Comparison of ENCODE assay signal across 26 mouse cellular contexts in the genomic region with DNA sequence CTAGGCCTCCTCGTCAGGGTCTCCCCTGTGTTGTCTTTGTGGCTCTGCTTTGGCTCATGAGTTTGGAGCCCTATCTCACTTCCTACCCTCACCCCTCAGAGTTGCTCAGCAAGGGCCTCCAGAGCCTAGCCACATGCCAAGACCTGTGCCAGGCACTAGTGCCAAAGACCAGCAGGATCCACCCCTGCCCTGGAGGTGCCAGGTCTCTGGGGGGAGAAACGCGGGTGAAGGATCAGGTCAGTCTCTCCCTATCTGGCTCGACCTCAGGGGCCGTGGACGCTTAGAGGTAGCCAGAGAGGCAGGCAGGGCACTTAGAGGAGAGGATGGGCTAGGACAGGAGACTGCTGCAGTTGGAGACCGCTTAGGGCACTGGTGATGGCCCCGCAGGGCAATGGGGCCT.
DNase-seq lines count a peak whose midpoint lies in the region; ATAC-seq lines count a peak whose summit lies in the region.
"Had no signal": no experiment of that assay in that cellular context is flagged by ENCODE, and none has a peak within 500 bp of the region (broad histone marks: within the 10 kb centered on the region; RNA-seq: fewer than 3 reads in every experiment).

No protein-coding gene starts in this region.

- no peak overlapping the region for H3K4me2 ChIP-seq in forebrain, embryonic 12.5 days
- H3K4me2 ChIP-seq in hindbrain, embryonic 14.5 days (replicated peaks) = no peak overlapping the region
- H3K4me2 ChIP-seq: embryonic facial prominence, embryonic 12.5 days; hindbrain, embryonic 12.5 days; limb, embryonic 12.5 days; liver, embryonic 15.5 days; lung, embryonic 14.5 days; midbrain, embryonic 15.5 days; neural tube, embryonic 15.5 days had no signal

- peaks cover 54% of the 10 kb centered on the region for H3K36me3 ChIP-seq in forebrain, embryonic 10.5 days (replicated peaks)
- peaks cover 36% of the 10 kb centered on the region for H3K36me3 ChIP-seq in forebrain, embryonic 12.5 days (replicated peaks)
- peaks cover 49% of the 10 kb centered on the region for H3K36me3 ChIP-seq in hindbrain, embryonic 10.5 days
- H3K36me3 ChIP-seq in hindbrain, embryonic 14.5 days (replicated peaks; ENCODE audit: control insufficient read depth, insufficient read depth) = no peaks in the 10 kb centered on the region
- H3K36me3 ChIP-seq: G1E; liver, embryonic 15.5 days; neural tube, embryonic 15.5 days had no signal

- H3K9me3 ChIP-seq in forebrain, embryonic 10.5 days = no peaks in the 10 kb centered on the region
- H3K9me3 ChIP-seq in forebrain, embryonic 12.5 days = no peaks in the 10 kb centered on the region
- H3K9me3 ChIP-seq in hindbrain, embryonic 10.5 days = no peaks in the 10 kb centered on the region
- no peaks in the 10 kb centered on the region for H3K9me3 ChIP-seq in hindbrain, embryonic 14.5 days (ENCODE audit: control insufficient read depth, low read length)
- H3K9me3 ChIP-seq: embryonic facial prominence, embryonic 12.5 days; hindbrain, embryonic 12.5 days; limb, embryonic 12.5 days; liver, embryonic 15.5 days; midbrain, embryonic 10.5 days; midbrain, embryonic 15.5 days; neural tube, embryonic 15.5 days had no signal

- H3K27me3 ChIP-seq in forebrain, embryonic 10.5 days (ENCODE audit: poor library complexity, severe bottlenecking) = no peaks in the 10 kb centered on the region
- H3K27me3 ChIP-seq in forebrain, embryonic 12.5 days = no peaks in the 10 kb centered on the region
- H3K27me3 ChIP-seq in hindbrain, embryonic 10.5 days (ENCODE audit: insufficient read depth, poor library complexity, severe bottlenecking) = no peaks in the 10 kb centered on the region
- H3K27me3 ChIP-seq in hindbrain, embryonic 14.5 days (ENCODE audit: control insufficient read depth, insufficient read depth, low read length) = no peaks in the 10 kb centered on the region
- H3K27me3 ChIP-seq: embryonic facial prominence, embryonic 12.5 days; hindbrain, embryonic 12.5 days; limb, embryonic 12.5 days; liver, embryonic 15.5 days; midbrain, embryonic 15.5 days; neural tube, embryonic 15.5 days had no signal

- peak; percentile 72 for DNase-seq in adrenal gland, postnatal 14 days
- DNase-seq in adrenal gland, postnatal 25 days = no peak
- DNase-seq in forebrain, embryonic 10.5 days (ENCODE audit: extremely low spot score, low spot score) = no peak
- no peak for DNase-seq in hindbrain, embryonic 10.5 days (ENCODE audit: low spot score)
- DNase-seq in hindbrain, embryonic 14.5 days (ENCODE audit: low spot score) = no peak
- no peak for DNase-seq in urinary bladder, postnatal 36 days (ENCODE audit: low spot score in 2 of 2)
- DNase-seq: adrenal gland, postnatal 36 days; gastrocnemius, postnatal 10 days; kidney, adult 11 months; kidney, postnatal 25 days; lung, embryonic 14.5 days; lung, postnatal 14 days; retina, postnatal 1 day; right cerebral cortex, postnatal 14 days; thymus, postnatal 14 days had no signal

- peaks cover 36% of the 10 kb centered on the region for H3K4me1 ChIP-seq in forebrain, embryonic 10.5 days
- H3K4me1 ChIP-seq in forebrain, embryonic 12.5 days = peaks cover 22% of the 10 kb centered on the region
- peaks cover 69% of the 10 kb centered on the region for H3K4me1 ChIP-seq in hindbrain, embryonic 10.5 days (replicated peaks)
- H3K4me1 ChIP-seq in hindbrain, embryonic 14.5 days (replicated peaks; ENCODE audit: control insufficient read depth, insufficient read depth, low read length) = peaks cover 25% of the 10 kb centered on the region

- no peak overlapping the region for H3K9ac ChIP-seq in forebrain, embryonic 12.5 days
- no peak overlapping the region for H3K9ac ChIP-seq in hindbrain, embryonic 14.5 days
- H3K9ac ChIP-seq: embryonic facial prominence, embryonic 12.5 days; hindbrain, embryonic 12.5 days; limb, embryonic 12.5 days; liver, embryonic 15.5 days; lung, embryonic 14.5 days; midbrain, embryonic 15.5 days; neural tube, embryonic 15.5 days had no signal

- H3K4me3 ChIP-seq in forebrain, embryonic 10.5 days = no peak overlapping the region
- H3K4me3 ChIP-seq in forebrain, embryonic 12.5 days (replicated peaks) = no peak overlapping the region
- no peak overlapping the region for H3K4me3 ChIP-seq in hindbrain, embryonic 10.5 days
- no peak overlapping the region for H3K4me3 ChIP-seq in hindbrain, embryonic 14.5 days (replicated peaks; ENCODE audit: low read length)
- H3K4me3 ChIP-seq: embryonic facial prominence, embryonic 12.5 days; hindbrain, embryonic 12.5 days; limb, embryonic 12.5 days; liver, embryonic 15.5 days; midbrain, embryonic 10.5 days; midbrain, embryonic 15.5 days; neural tube, embryonic 15.5 days had no signal

- ATAC-seq in forebrain, embryonic 12.5 days (ENCODE audit: low FRiP score) = no peak
- no peak for ATAC-seq in hindbrain, embryonic 14.5 days (ENCODE audit: low FRiP score)
- ATAC-seq: forebrain, embryonic 16.5 days; inflammation-experienced regulatory T-cells, adult 6 months; midbrain, embryonic 15.5 days had no signal

- peak overlapping the region; percentile 31; the same call in 1 of the 2 replicates for H3K27ac ChIP-seq in forebrain, embryonic 10.5 days
- H3K27ac ChIP-seq in forebrain, embryonic 12.5 days = no peak overlapping the region
- 0 out of 2 replicates have a peak overlapping the region, but pooled peaks have one; percentile 23 for H3K27ac ChIP-seq in hindbrain, embryonic 10.5 days
- no peak overlapping the region for H3K27ac ChIP-seq in hindbrain, embryonic 14.5 days
- H3K27ac ChIP-seq: embryonic facial prominence, embryonic 12.5 days; hindbrain, embryonic 12.5 days; limb, embryonic 12.5 days; liver, embryonic 15.5 days; midbrain, embryonic 15.5 days; neural tube, embryonic 15.5 days had no signal

- WGBS in forebrain, embryonic 10.5 days = 88% methylated on average over 8 of the region's 8 CpGs
- WGBS in forebrain, embryonic 12.5 days = 92% methylated on average over 8 of the region's 8 CpGs
- 81% methylated on average over 8 of the region's 8 CpGs for WGBS in hindbrain, embryonic 10.5 days
- 89% methylated on average over 8 of the region's 8 CpGs for WGBS in hindbrain, embryonic 14.5 days

Comparison
In these comparisons a context has a peak if more than half of its experiments do, and no peak if none do; other contexts are left out.
1. H3K27ac ChIP-seq: peak in forebrain, embryonic 10.5 days (single experiment) and hindbrain, embryonic 10.5 days (single experiment); none in forebrain, embryonic 12.5 days (single experiment) and hindbrain, embryonic 14.5 days (single experiment).